Mouse (Mus musculus) kidney, embryonic 15.5 days (tissue): Measurements from ENCODE around the gene Aldob. TPM values are rescaled to one million over a fixed set of nuclear protein-coding genes. Genes with fewer than 3 reads are reported as not detected.

ENCODE experiments used
- polyA plus RNA-seq: library from polyadenylated mRNA; unstranded; fragments of >200 nt; fragmentation: Nextera tagmentation; extraction: Ambion mirVana; gene quantifications from 2 replicates; pipeline ENCODE4 v1.2.1, GENCODE M21; 2015

The Aldob gene
- polyA plus RNA-seq, 1 experiment from 2014 or later, result 237 TPM

Other genes with a start within 250 kb of the Aldob start
- 0.94 and 1.2 TPM in 2 replicates for gene Acnat2, start 141.4 kb downstream of the Aldob start, polyA plus RNA-seq
- gene Acnat1, start 75.6 kb downstream of the Aldob start, polyA plus RNA-seq, result 0.27 and 0.94 TPM in 2 replicates
- gene Baat, start 43.0 kb downstream of the Aldob start, polyA plus RNA-seq, result 0.16 TPM in 1 of 2 replicates, not detected in the other
- gene Mrpl50, start 28.5 kb downstream of the Aldob start, polyA plus RNA-seq, result 84.8 and 93.1 TPM in 2 replicates
- gene Zfp189, start 28.4 kb downstream of the Aldob start, polyA plus RNA-seq, result 10.3 and 10.5 TPM in 2 replicates
- gene Tmem246, start 48.3 kb upstream of the Aldob start, polyA plus RNA-seq, result 19.6 and 21.9 TPM in 2 replicates
- gene Rnf20, start 82.5 kb upstream of the Aldob start, polyA plus RNA-seq, result 44.2 and 45.1 TPM in 2 replicates
- gene Ppp3r2, start 132.5 kb upstream of the Aldob start, polyA plus RNA-seq, result 0.05 and 0.12 TPM in 2 replicates